Mouse (Mus musculus) midbrain, embryonic 16.5 days (tissue): ENCODE data around the gene Treh. TPM values are rescaled to one million over a fixed set of nuclear protein-coding genes. Genes with fewer than 3 reads are reported as not detected.
A peak's percentile ranks its signal among the peaks of the same experiment; 100 is the strongest.

Experiments
- ATAC-seq: fragments of 200-750 bp; cut with Nextera tagmentation; 2 replicates; pipeline ENCODE4 v1.8.0; 2017; ENCODE audit warnings: moderate TSS enrichment
- H3K27ac ChIP-seq: fragments of 300-500 bp; sonication (generic); 2 replicates; pipeline ENCODE4 v1.5.1; 2014; ENCODE audit warnings: mild to moderate bottlenecking, low read length, mixed read lengths
- H3K27me3 ChIP-seq: fragments of 300-500 bp; sonication (generic); 2 replicates; pipeline ENCODE4 v1.6.1; 2014; ENCODE audit warnings: low read depth, low read length, mixed read lengths; ENCODE audit not compliant: control insufficient read depth, insufficient read depth
- H3K36me3 ChIP-seq: fragments of 300-500 bp; sonication (generic); 2 replicates; pipeline ENCODE4 v1.6.1; 2014; ENCODE audit warnings: mild to moderate bottlenecking, low read length, moderate library complexity, mixed read lengths; ENCODE audit not compliant: control insufficient read depth, insufficient read depth
- H3K4me1 ChIP-seq: fragments of 300-500 bp; sonication (generic); 2 replicates; pipeline ENCODE4 v1.6.1; 2014; ENCODE audit warnings: mild to moderate bottlenecking, low read length, mixed read lengths; ENCODE audit not compliant: control insufficient read depth, insufficient read depth
- H3K4me2 ChIP-seq: fragments of 300-500 bp; sonication (generic); 2 replicates; pipeline ENCODE4 v1.6.1; 2014; ENCODE audit warnings: mild to moderate bottlenecking, low read length, mixed read lengths
- H3K4me3 ChIP-seq: fragments of 300-500 bp; sonication (generic); 2 replicates; pipeline ENCODE4 v1.5.1; 2014; ENCODE audit warnings: low read depth, mild to moderate bottlenecking, low read length, moderate library complexity, mixed read lengths
- H3K9ac ChIP-seq: fragments of 300-500 bp; sonication (generic); 2 replicates; pipeline ENCODE4 v1.6.1; 2014; ENCODE audit warnings: low read depth, low read length, mixed read lengths
- H3K9me3 ChIP-seq: fragments of 300-500 bp; sonication (generic); replicated peaks from 2 replicates; pipeline ENCODE4 v1.6.1; 2014; ENCODE audit warnings: mild to moderate bottlenecking, low read length, mixed read lengths; ENCODE audit not compliant: control insufficient read depth, poor library complexity, severe bottlenecking
- WGBS: fragments of 180-500 bp; shearing (Covaris S2); extraction: QIAGEN DNeasy Blood & Tissue Kit; methylation state at CpG from one replicate; pipeline ENCODE4 v1.1.7; 2014; 5-methylcytosine and 5-hydroxymethylcytosine counted together
- polyA plus RNA-seq: library from polyadenylated mRNA; unstranded; fragments of >200 nt; fragmentation: Nextera tagmentation; extraction: Ambion mirVana; gene quantifications from 2 replicates; pipeline ENCODE4 v1.2.1, GENCODE M21; 2015

Gene Treh
- polyA plus RNA-seq, 1 experiment from 2014 or later = not detected

- peaks cover 22% of the 10 kb centered on the region for H3K36me3 ChIP-seq
- 12% methylated on average over 21 of the region's 24 CpGs for WGBS
These were observed 35.4 kb downstream of the Treh start for GRCm38 (mm10) chr9:44708429-44708765.

GRCm38 (mm10) chr9:44708925-44709324 lies 35.9 kb downstream of the Treh start:
- WGBS = 21% methylated on average over 6 of the region's 6 CpGs
- Histone ChIP-seq H3K9me3 (no peaks in the 10 kb centered on the region), H3K36me3 (peaks cover 19% of the 10 kb centered on the region), H3K9ac (no peak overlapping the region), H3K4me3 (no peak overlapping the region), H3K4me2 (peak overlapping the region; percentile 35; the same call in 1 of the 2 replicates), H3K4me1 (peaks cover 13% of the 10 kb centered on the region; the same call in 1 of the 2 replicates), H3K27ac (no peak overlapping the region), H3K27me3 (no peaks in the 10 kb centered on the region)
- peak; percentile 28; the same call in 1 of the 2 replicates for ATAC-seq

More at GRCm38 (mm10) chr9:44708429-44708765, 35.4 kb downstream of the Treh start:
- peaks cover 13% of the 10 kb centered on the region; the same call in 1 of the 2 replicates for H3K4me1 ChIP-seq
- H3K4me2 ChIP-seq = peak overlapping the region; percentile 35
- H3K27me3 ChIP-seq = no peaks in the 10 kb centered on the region
- H3K27ac ChIP-seq = no peak overlapping the region
- no peak overlapping the region; the same call in 1 of the 2 replicates for H3K4me3 ChIP-seq
- no peaks in the 10 kb centered on the region for H3K9me3 ChIP-seq
- peak; percentile 43 for ATAC-seq
- no peak overlapping the region for H3K9ac ChIP-seq

- H3K9me3 ChIP-seq = no peaks in the 10 kb centered on the region
- H3K4me3 ChIP-seq = no peak overlapping the region
- H3K27ac ChIP-seq = no peak overlapping the region
- no peak overlapping the region for H3K4me2 ChIP-seq
- peaks cover 19% of the 10 kb centered on the region for H3K36me3 ChIP-seq
- H3K9ac ChIP-seq = no peak overlapping the region
- H3K27me3 ChIP-seq = no peaks in the 10 kb centered on the region
- H3K4me1 ChIP-seq = peaks cover 13% of the 10 kb centered on the region; the same call in 1 of the 2 replicates
- ATAC-seq = no peak
- 45% methylated on average over 2 of the region's 2 CpGs for WGBS
These were observed 36.6 kb downstream of the Treh start for GRCm38 (mm10) chr9:44709600-44709999.

GRCm38 (mm10) chr9:44710213-44710612 lies 37.2 kb downstream of the Treh start:
- H3K4me3 ChIP-seq = no peak overlapping the region
- H3K9ac ChIP-seq = no peak overlapping the region
- H3K4me2 ChIP-seq = no peak overlapping the region
- peaks cover 13% of the 10 kb centered on the region; the same call in 1 of the 2 replicates for H3K4me1 ChIP-seq
- H3K27ac ChIP-seq = no peak overlapping the region
- WGBS = 84% methylated on average over 5 of the region's 5 CpGs
- ATAC-seq = no peak
- no peaks in the 10 kb centered on the region for H3K9me3 ChIP-seq
- peaks cover 18% of the 10 kb centered on the region for H3K36me3 ChIP-seq
- H3K27me3 ChIP-seq = no peaks in the 10 kb centered on the region

GRCm38 (mm10) chr9:44711602-44712001 lies 38.6 kb downstream of the Treh start:
- Histone ChIP-seq H3K27me3 (no peaks in the 10 kb centered on the region), H3K36me3 (peaks cover 28% of the 10 kb centered on the region), H3K4me3 (no peak overlapping the region), H3K4me1 (peaks cover 13% of the 10 kb centered on the region; the same call in 1 of the 2 replicates), H3K9me3 (no peaks in the 10 kb centered on the region), H3K4me2 (no peak overlapping the region), H3K9ac (no peak overlapping the region), H3K27ac (no peak overlapping the region)
- ATAC-seq = no peak
- WGBS = 70% methylated on average over 17 of the region's 17 CpGs

GRCm38 (mm10) chr9:44713080-44713479 lies 40.0 kb downstream of the Treh start:
- Histone ChIP-seq H3K27ac (no peak overlapping the region), H3K36me3 (peaks cover 31% of the 10 kb centered on the region), H3K4me3 (no peak overlapping the region), H3K4me2 (no peak overlapping the region), H3K9me3 (no peaks in the 10 kb centered on the region), H3K4me1 (peaks cover 14% of the 10 kb centered on the region), H3K27me3 (no peaks in the 10 kb centered on the region), H3K9ac (no peak overlapping the region)
- WGBS = 90% methylated on average over 6 of the region's 6 CpGs
- no peak for ATAC-seq

GRCm38 (mm10) chr9:44713574-44713973 lies 40.5 kb downstream of the Treh start:
- H3K4me3 ChIP-seq = no peak overlapping the region
- H3K4me2 ChIP-seq = no peak overlapping the region
- no peak overlapping the region for H3K27ac ChIP-seq
- no peak for ATAC-seq
- H3K36me3 ChIP-seq = peaks cover 32% of the 10 kb centered on the region
- peaks cover 14% of the 10 kb centered on the region for H3K4me1 ChIP-seq
- H3K27me3 ChIP-seq = no peaks in the 10 kb centered on the region
- 75% methylated on average over 2 of the region's 2 CpGs for WGBS
- H3K9me3 ChIP-seq = no peaks in the 10 kb centered on the region
- no peak overlapping the region for H3K9ac ChIP-seq

- Histone ChIP-seq H3K4me2 (no peak overlapping the region), H3K4me1 (peaks cover 20% of the 10 kb centered on the region), H3K9me3 (no peaks in the 10 kb centered on the region), H3K36me3 (peaks cover 30% of the 10 kb centered on the region), H3K4me3 (no peak overlapping the region), H3K27me3 (no peaks in the 10 kb centered on the region), H3K27ac (no peak overlapping the region), H3K9ac (no peak overlapping the region)
- WGBS = 90% methylated on average over 17 of the region's 17 CpGs
- no peak for ATAC-seq
These were observed 42.1 kb downstream of the Treh start for GRCm38 (mm10) chr9:44715109-44715508.

GRCm38 (mm10) chr9:44715705-44716362 lies 42.8 kb downstream of the Treh start:
- no peak for ATAC-seq
- Histone ChIP-seq H3K4me3 (no peak overlapping the region), H3K9me3 (no peaks in the 10 kb centered on the region), H3K4me2 (no peak overlapping the region), H3K4me1 (peaks cover 27% of the 10 kb centered on the region), H3K36me3 (peaks cover 24% of the 10 kb centered on the region), H3K27me3 (no peaks in the 10 kb centered on the region), H3K9ac (no peak overlapping the region), H3K27ac (no peak overlapping the region)
- WGBS = 95% methylated on average over 29 of the region's 29 CpGs
